ENCODE assay signal across 12 mouse cellular contexts in the genomic region with DNA sequence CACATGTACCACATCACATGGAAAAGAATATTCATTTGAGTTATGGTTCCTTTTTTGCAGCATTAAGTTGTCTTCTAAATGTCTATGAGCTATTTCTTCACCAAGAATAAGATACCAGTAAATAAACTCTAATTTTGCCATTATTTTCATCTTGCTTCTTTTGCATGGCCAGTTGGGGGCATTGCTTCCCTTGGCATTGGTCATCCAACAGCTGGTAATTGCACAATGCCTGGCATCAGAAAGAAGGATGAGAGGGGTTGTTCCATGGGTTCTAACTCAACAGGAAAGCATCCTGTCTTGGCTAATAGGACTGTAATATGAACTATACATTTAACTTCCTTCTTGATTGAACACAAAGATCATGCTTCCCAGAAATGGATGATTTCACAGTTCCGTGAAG.
DNase-seq lines count a peak whose midpoint lies in the region; TF ChIP-seq lines count a peak whose summit lies in the region.
"Had no signal": no experiment of that assay in that cellular context is flagged by ENCODE, and none has a peak within 500 bp of the region (broad histone marks: within the 10 kb centered on the region; RNA-seq: fewer than 3 reads in every experiment).

No protein-coding gene starts in this region.

- peak; percentile 34 for TF ChIP-seq RAD21 in CH12.LX (IDR thresholded peaks at IDR 0.05; ENCODE audit: low read depth, low read length)

- H3K27ac ChIP-seq in layer of hippocampus, adult 2 months, result no peak overlapping the region
- H3K27ac ChIP-seq in CH12.LX (ENCODE audit: insufficient read depth, low read depth), result no peak overlapping the region
- no peak overlapping the region for H3K27ac ChIP-seq in bone marrow, adult 2 months (ENCODE audit: control insufficient read depth, insufficient read depth, low read depth, low read length, poor library complexity)
- H3K27ac ChIP-seq: embryonic facial prominence, embryonic 10.5 days; liver, embryonic 15.5 days had no signal

- no peak overlapping the region for H3K9ac ChIP-seq in CH12.LX (ENCODE audit: insufficient read depth, low read depth)
- H3K9ac ChIP-seq: liver, embryonic 15.5 days had no signal

- dilution Hi-C loops in CH12.LX (cut with MboI; ENCODE audit: extremely low pct_ligation_motif_present, extremely low pct_unique_long_range_greater_than_20kb, low sequenced_read_pairs), result no loop called here

- no peaks in the 10 kb centered on the region for H3K27me3 ChIP-seq in CH12.LX (replicated peaks)

- in situ Hi-C loops in CH12.LX (cut with MboI; ENCODE audit: low pct_ligation_motif_present, low pct_unique_long_range_greater_than_20kb, low sequenced_read_pairs), result no loop called here

- DNase-seq in heart, adult 11 months, result peak; percentile 29
- no peak for DNase-seq in heart, adult 8-10 months (ENCODE audit: low spot score)
- DNase-seq in layer of hippocampus, adult 2 months (ENCODE audit: low spot score in 2 of 2), result no peak
- no peak for DNase-seq in layer of hippocampus, adult 9-10 months (ENCODE audit: low spot score)
- DNase-seq in CH12.LX (ENCODE audit: extremely low read depth), result no peak
- no peak for DNase-seq in frontal cortex, postnatal 14 days (ENCODE audit: low spot score in 2 of 2)
- DNase-seq in gastrocnemius, adult 8-10 months (ENCODE audit: low spot score in 2 of 2), result no peak
- DNase-seq: cerebellum, adult 9-10 months; thymus, postnatal 14 days had no signal

- H3K9me3 ChIP-seq in CH12.LX (replicated peaks; ENCODE audit: low read length), result no peaks in the 10 kb centered on the region
- H3K9me3 ChIP-seq: embryonic facial prominence, embryonic 10.5 days; liver, embryonic 15.5 days had no signal

- no peak for TF ChIP-seq EP300 in CH12.LX (IDR thresholded peaks at IDR 0.05; ENCODE audit: low read length)

- H3K79me2 ChIP-seq in CH12.LX (replicated peaks; ENCODE audit: control insufficient read depth, extremely low read depth, insufficient read depth, poor library complexity, severe bottlenecking), result no peaks in the 10 kb centered on the region

- no peak overlapping the region for H3K4me2 ChIP-seq in CH12.LX (ENCODE audit: insufficient read depth, low read depth, poor library complexity, severe bottlenecking)
- H3K4me2 ChIP-seq: liver, embryonic 15.5 days had no signal

- no peaks in the 10 kb centered on the region for H3K36me3 ChIP-seq in CH12.LX (replicated peaks in 1 of 2; ENCODE audit: control insufficient read depth in 1 of 2, insufficient read depth in 1 of 2, low read length in 1 of 2)
- H3K36me3 ChIP-seq: embryonic facial prominence, embryonic 10.5 days; liver, embryonic 15.5 days had no signal

- TF ChIP-seq CTCF in layer of hippocampus, adult 2 months (conservative IDR thresholded peaks at IDR 0.05), result peak; percentile 57
- TF ChIP-seq CTCF in CH12.LX (conservative IDR thresholded peaks at IDR 0.05 in 1 of 2, IDR thresholded peaks at IDR 0.05 in 1 of 2; ENCODE audit: low read depth in 2 of 2, low read length in 2 of 2), result no peak
- 0 out of 2 replicates have a peak, but pooled peaks have one; percentile 16 for TF ChIP-seq CTCF in bone marrow, adult 2 months (IDR thresholded peaks at IDR 0.05; ENCODE audit: control insufficient read depth, insufficient read depth, low read length)

- no peak overlapping the region for H3K4me3 ChIP-seq in layer of hippocampus, adult 2 months
- H3K4me3 ChIP-seq in CH12.LX (replicated peaks in 1 of 3; ENCODE audit: low read depth in 2 of 3, low read length in 2 of 3, poor library complexity in 1 of 3), result no peak overlapping the region
- no peak overlapping the region for H3K4me3 ChIP-seq in bone marrow, adult 2 months (replicated peaks; ENCODE audit: control insufficient read depth, low read depth, low read length)
- H3K4me3 ChIP-seq: embryonic facial prominence, embryonic 10.5 days; liver, embryonic 15.5 days had no signal

- TF ChIP-seq POLR2A in CH12.LX (IDR thresholded peaks at IDR 0.05; ENCODE audit: low read depth, low read length), result no peak
- TF ChIP-seq POLR2A in bone marrow, adult 2 months (IDR thresholded peaks at IDR 0.05; ENCODE audit: borderline replicate concordance, control insufficient read depth, low read depth, low read length), result no peak

- WGBS in bone marrow, adult 2 months, result 58% methylated on average over 1 of the region's 1 CpGs

- H3K4me1 ChIP-seq in CH12.LX (ENCODE audit: control insufficient read depth in 1 of 2, insufficient read depth in 2 of 2), result no peaks in the 10 kb centered on the region
- H3K4me1 ChIP-seq in bone marrow, adult 2 months (ENCODE audit: control insufficient read depth, insufficient read depth, low read length), result no peaks in the 10 kb centered on the region
- H3K4me1 ChIP-seq: embryonic facial prominence, embryonic 10.5 days had no signal

TF ChIP-seq in CH12.LX, 34 proteins besides CTCF, POLR2A, EP300 and RAD21:
- TF ChIP-seq IRF4 (IDR thresholded peaks at IDR 0.05; ENCODE audit: low read depth, low read length) (no peak), PAX5 (IDR thresholded peaks at IDR 0.05; ENCODE audit: low read length) (no peak), GABPA (IDR thresholded peaks at IDR 0.05; ENCODE audit: insufficient replicate concordance, low read depth, low read length) (no peak), MAX (IDR thresholded peaks at IDR 0.05; ENCODE audit: low read length) (no peak), ZC3H11A (IDR thresholded peaks at IDR 0.05; ENCODE audit: low read depth, low read length) (no peak)

Comparison
In these comparisons a context has a peak if more than half of its experiments do, and no peak if none do; other contexts are left out.
1. CTCF ChIP-seq: peak in layer of hippocampus, adult 2 months (single experiment) and bone marrow, adult 2 months (single experiment); none in CH12.LX (0 of 2).